Mouse (Mus musculus) heart, postnatal 0 days (tissue): ENCODE data around the gene Glcci1.

ENCODE experiments used
- CTCF ChIP-seq: IDR thresholded peaks from 2 replicates; pipeline ENCODE4 v1.5.1; 2016; ENCODE audit warnings: antibody characterized with exemption, control low read depth, low read depth
- EP300 ChIP-seq: IDR thresholded peaks from 2 replicates; pipeline ENCODE4 v1.6.1; 2016; ENCODE audit warnings: antibody characterized with exemption, low read depth

DNA sequence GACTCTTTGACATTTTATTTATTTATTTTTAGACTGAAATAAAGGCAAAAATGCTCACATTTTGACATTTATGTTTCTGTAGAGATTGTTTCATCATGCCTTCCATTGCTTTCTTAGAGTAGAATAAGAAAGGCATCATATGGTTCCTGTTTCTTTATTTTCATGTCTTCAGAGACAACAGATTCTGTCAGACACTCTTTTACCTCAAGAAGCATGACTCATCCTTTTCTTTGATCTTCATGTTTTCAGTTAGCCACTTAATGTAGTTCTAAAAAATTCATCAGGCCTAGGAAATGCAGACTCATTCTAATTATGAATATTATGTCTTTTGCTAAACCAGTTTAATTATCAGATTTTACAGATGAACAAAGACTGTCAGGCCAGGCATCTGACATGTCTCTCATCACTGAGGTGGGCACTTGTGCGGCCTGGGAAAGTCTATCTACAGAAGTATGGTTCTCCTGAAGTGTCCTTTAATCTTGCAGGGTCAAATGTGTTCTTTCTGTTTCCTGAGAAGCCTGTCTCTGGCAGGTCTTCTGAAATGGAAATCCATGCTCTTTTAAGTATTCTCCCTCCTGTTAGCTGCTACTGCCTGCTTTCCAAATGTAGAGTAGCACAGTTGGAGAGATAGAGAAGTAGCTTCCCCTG lies 19.3 kb upstream of the Glcci1 start:
- no peak for TF ChIP-seq CTCF
- no peak for TF ChIP-seq EP300
